Mouse (Mus musculus) stomach, postnatal 0 days (tissue): ENCODE data around the gene Anapc2.

Source experiments
- CTCF ChIP-seq: IDR thresholded peaks from 2 replicates; pipeline ENCODE4 v1.5.1; 2016; ENCODE audit warnings: antibody characterized with exemption, low read depth, mild to moderate bottlenecking, moderate library complexity
- EP300 ChIP-seq: optimal IDR thresholded peaks from 2 replicates; pipeline ENCODE3; 2016; ENCODE audit warnings: antibody characterized with exemption

DNA sequence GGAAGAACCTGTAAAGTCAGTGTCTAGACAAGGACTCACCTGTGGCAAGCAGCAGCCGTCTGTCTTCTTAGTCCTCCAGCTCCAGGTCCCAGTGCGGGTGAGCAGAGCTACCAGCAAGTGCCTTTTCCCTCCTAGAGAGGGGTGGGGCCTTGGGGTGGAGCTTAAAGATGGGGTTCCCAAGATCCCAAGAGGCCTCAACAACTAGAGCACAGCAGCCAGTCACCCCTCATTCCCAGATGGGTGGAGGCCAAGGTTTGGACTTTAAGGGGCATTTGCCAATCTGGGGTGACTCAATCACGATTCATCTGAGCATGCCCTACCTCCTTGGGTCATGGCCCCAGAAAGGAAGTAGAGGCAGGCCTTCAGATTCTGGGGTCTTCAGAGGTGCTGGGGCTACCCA, 32.5 kb upstream of the Anapc2 start:
- TF ChIP-seq CTCF = no peak
- no peak for TF ChIP-seq EP300
